Mouse (Mus musculus) 3134 (cell line): ENCODE measurements around the gene Nfia.

Source experiments
- DNase-seq: peaks from one replicate; pipeline ENCODE4 v3.0.0-alpha.2; 2011; ENCODE audit warnings: low spot score; ENCODE audit not compliant: insufficient read length; ENCODE audit errors: extremely low read depth

Gene Nfia

GRCm38 (mm10) chr4:98044611-98045010, 272.1 kb downstream of the Nfia start:
- DNase-seq = no peak

- no peak for DNase-seq
Measured at GRCm38 (mm10) chr4:98047369-98047768, 274.8 kb downstream of the Nfia start.

- DNase-seq = no peak
Measured at GRCm38 (mm10) chr4:98049584-98049983, 277.1 kb downstream of the Nfia start.

- DNase-seq = no peak
Measured at GRCm38 (mm10) chr4:98050003-98050620, 277.6 kb downstream of the Nfia start.

- no peak for DNase-seq
Measured at GRCm38 (mm10) chr4:98050781-98051180, 278.2 kb downstream of the Nfia start.

GRCm38 (mm10) chr4:98051326-98051725, 278.8 kb downstream of the Nfia start:
- DNase-seq = no peak

- DNase-seq = no peak
Measured at GRCm38 (mm10) chr4:98055036-98055435, 282.5 kb downstream of the Nfia start.

- DNase-seq = no peak
Measured at GRCm38 (mm10) chr4:98056396-98057020, 284.0 kb downstream of the Nfia start.

GRCm38 (mm10) chr4:98057246-98057645, 284.7 kb downstream of the Nfia start:
- DNase-seq = no peak

GRCm38 (mm10) chr4:98057721-98058120, 285.2 kb downstream of the Nfia start:
- no peak for DNase-seq

GRCm38 (mm10) chr4:98058182-98058581, 285.6 kb downstream of the Nfia start:
- no peak for DNase-seq

- no peak for DNase-seq
Measured at GRCm38 (mm10) chr4:98060601-98061000, 288.1 kb downstream of the Nfia start.

- peak; percentile 19 for DNase-seq
Measured at GRCm38 (mm10) chr4:98061086-98061485, 288.6 kb downstream of the Nfia start.

GRCm38 (mm10) chr4:98063280-98063679, 290.7 kb downstream of the Nfia start:
- DNase-seq = no peak

- DNase-seq = no peak
Measured at GRCm38 (mm10) chr4:98076106-98076505, 303.6 kb downstream of the Nfia start.

GRCm38 (mm10) chr4:98076624-98077023, 304.1 kb downstream of the Nfia start:
- DNase-seq = no peak

GRCm38 (mm10) chr4:98080586-98080985, 308.1 kb downstream of the Nfia start:
- no peak for DNase-seq

- no peak for DNase-seq
Measured at GRCm38 (mm10) chr4:98081962-98082361, 309.4 kb downstream of the Nfia start.

GRCm38 (mm10) chr4:98082512-98082911, 310.0 kb downstream of the Nfia start:
- DNase-seq = no peak

- DNase-seq = no peak
Measured at GRCm38 (mm10) chr4:98085060-98085459, 312.5 kb downstream of the Nfia start.

- no peak for DNase-seq
Measured at GRCm38 (mm10) chr4:98086976-98087375, 314.4 kb downstream of the Nfia start.

- no peak for DNase-seq
Measured at GRCm38 (mm10) chr4:98089985-98090384, 317.5 kb downstream of the Nfia start.

- DNase-seq = no peak
Measured at GRCm38 (mm10) chr4:98090586-98090985, 318.1 kb downstream of the Nfia start.
